Mouse (Mus musculus) hindbrain, embryonic 13.5 days (tissue): Measurements from ENCODE around the gene Luzp1. TPM values are rescaled to one million over a fixed set of nuclear protein-coding genes. Genes with fewer than 3 reads are reported as not detected.

ENCODE experiments used
- ATAC-seq: fragments of 200-750 bp; cut with Nextera tagmentation; 2 replicates; pipeline ENCODE4 v1.8.0; 2017; ENCODE audit warnings: moderate TSS enrichment; ENCODE audit not compliant: low FRiP score
- H3K27ac ChIP-seq: fragments of 300-500 bp; sonication (generic); 2 replicates; pipeline ENCODE4 v1.5.1; 2015; ENCODE audit warnings: inconsistent platforms, mild to moderate bottlenecking, moderate library complexity
- H3K27me3 ChIP-seq: fragments of 300-500 bp; sonication (generic); 2 replicates; pipeline ENCODE4 v1.6.1; 2015; ENCODE audit warnings: mild to moderate bottlenecking, inconsistent platforms
- H3K36me3 ChIP-seq: fragments of 300-500 bp; sonication (generic); 2 replicates; pipeline ENCODE4 v1.6.1; 2015; ENCODE audit warnings: mild to moderate bottlenecking, inconsistent platforms
- H3K4me1 ChIP-seq: fragments of 300-500 bp; sonication (generic); replicated peaks from 2 replicates; pipeline ENCODE4 v1.6.1; 2015; ENCODE audit warnings: inconsistent platforms
- H3K4me2 ChIP-seq: fragments of 300-500 bp; sonication (generic); 2 replicates; pipeline ENCODE4 v1.6.1; 2015; ENCODE audit warnings: inconsistent platforms, mild to moderate bottlenecking, moderate library complexity
- H3K4me3 ChIP-seq: fragments of 300-500 bp; sonication (generic); 2 replicates; pipeline ENCODE4 v1.5.1; 2015; ENCODE audit warnings: mild to moderate bottlenecking, inconsistent platforms
- H3K9ac ChIP-seq: fragments of 300-500 bp; sonication (generic); 2 replicates; pipeline ENCODE4 v1.6.1; 2015; ENCODE audit warnings: mild to moderate bottlenecking, inconsistent platforms
- H3K9me3 ChIP-seq: fragments of 300-500 bp; sonication (generic); 2 replicates; pipeline ENCODE4 v1.6.1; 2016; ENCODE audit warnings: inconsistent platforms
- WGBS: fragments of 180-500 bp; shearing (Covaris S2); methylation state at CpG from one replicate; pipeline ENCODE4 v1.1.7; 2015; 5-methylcytosine and 5-hydroxymethylcytosine counted together
- polyA plus RNA-seq: library from polyadenylated mRNA; unstranded; fragments of >200 nt; fragmentation: Nextera tagmentation; extraction: Ambion mirVana; gene quantifications from 2 replicates; pipeline ENCODE4 v1.2.1, GENCODE M21; 2015

Luzp1 gene
- 67.1 and 76.1 TPM in 2 replicates for polyA plus RNA-seq

DNA sequence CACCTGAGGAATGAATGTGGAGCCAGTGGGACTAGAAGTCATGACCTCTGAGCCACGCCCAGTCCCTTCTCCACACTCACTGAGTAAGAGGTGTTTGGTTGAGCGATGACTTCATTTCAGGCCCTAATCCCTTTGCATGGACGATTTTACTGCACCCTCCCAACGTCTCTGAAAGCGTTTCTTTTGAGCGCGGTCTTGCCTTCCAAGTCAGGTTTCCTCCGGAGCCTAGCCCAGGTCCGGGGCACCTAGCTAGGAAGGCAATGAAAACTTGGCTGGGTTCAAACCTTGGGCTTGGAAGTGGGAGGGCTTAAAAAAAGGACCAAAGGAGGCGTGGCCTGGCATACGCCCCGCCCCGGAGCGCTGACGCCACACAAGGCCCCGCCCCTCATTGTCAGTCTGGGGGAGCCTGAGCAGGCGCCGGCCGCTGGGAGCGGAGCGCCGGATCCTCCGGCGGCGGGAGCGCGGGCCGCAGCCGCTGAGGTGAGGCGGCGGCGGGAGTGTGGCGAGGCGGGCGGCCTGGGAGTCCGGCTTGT, at the start of gene Luzp1:
Luzp1 (plus strand) TSS at position 391 of the 533 bp plus-strand sequence.
- no peaks in the 10 kb centered on the region for H3K36me3 ChIP-seq
- ATAC-seq = peak; percentile 94
- peak within 1 kb of the TSS; percentile 89 for H3K9ac ChIP-seq
- peaks cover 18% of the 10 kb centered on the region for H3K27me3 ChIP-seq
- H3K4me1 ChIP-seq = peaks cover 26% of the 10 kb centered on the region
- H3K4me3 ChIP-seq = peak within 1 kb of the TSS; percentile 90
- WGBS = 1% methylated on average over 36 of the region's 36 CpGs
- H3K27ac ChIP-seq = peak within 1 kb of the TSS; percentile 96
- peak within 1 kb of the TSS; percentile 61 for H3K4me2 ChIP-seq
- H3K9me3 ChIP-seq = no peaks in the 10 kb centered on the region

DNA sequence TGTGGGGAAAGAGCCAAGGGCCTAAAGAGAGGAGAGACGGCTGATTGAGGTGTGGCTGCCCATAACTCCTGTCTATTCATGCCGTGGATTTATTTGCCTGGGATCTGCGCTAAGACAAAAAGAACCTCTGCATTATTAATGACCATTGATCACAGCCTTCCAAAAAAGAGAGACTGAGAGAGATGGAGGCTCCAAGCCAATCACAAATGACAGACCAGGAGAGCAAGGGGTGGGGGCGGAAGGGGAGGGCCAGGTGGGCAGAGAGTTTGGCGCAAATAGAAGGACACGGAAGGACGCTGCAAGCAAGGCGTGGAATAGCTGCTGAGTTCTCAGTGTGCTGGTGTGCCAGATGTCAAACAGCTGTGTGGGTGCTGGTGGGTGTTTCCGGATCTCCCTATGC, 46.3 kb upstream of the Luzp1 start, which contains the start of gene Htr1d:
Htr1d (plus strand) TSS at position 301 of the 400 bp plus-strand sequence.
- Histone ChIP-seq H3K27ac (no peak within 1 kb of the TSS), H3K9ac (peak within 1 kb of the TSS; percentile 67), H3K36me3 (no peaks in the 10 kb centered on the region), H3K27me3 (peaks cover 55% of the 10 kb centered on the region), H3K4me1 (peaks cover 28% of the 10 kb centered on the region), H3K9me3 (no peaks in the 10 kb centered on the region), H3K4me2 (peak within 1 kb of the TSS; percentile 86), H3K4me3 (peak within 1 kb of the TSS; percentile 47)
- WGBS = 74% methylated on average over 9 of the region's 9 CpGs
- ATAC-seq = no peak

GRCm38 (mm10) chr4:136424120-136424999, 45.2 kb upstream of the Luzp1 start:
- Histone ChIP-seq H3K27me3 (peaks cover 61% of the 10 kb centered on the region), H3K4me3 (peak overlapping the region; percentile 47), H3K4me1 (peaks cover 22% of the 10 kb centered on the region), H3K4me2 (peak overlapping the region; percentile 86), H3K9ac (peak overlapping the region; percentile 67), H3K9me3 (no peaks in the 10 kb centered on the region), H3K27ac (no peak overlapping the region), H3K36me3 (no peaks in the 10 kb centered on the region)
- WGBS = 2% methylated on average over 70 of the region's 70 CpGs
- ATAC-seq = 0 out of 2 replicates have a peak, but pooled peaks have one; percentile 39

GRCm38 (mm10) chr4:136425000-136425288, 44.6 kb upstream of the Luzp1 start:
- Histone ChIP-seq H3K27ac (no peak overlapping the region), H3K4me2 (peak overlapping the region; percentile 86), H3K4me3 (peak overlapping the region; percentile 47), H3K4me1 (peaks cover 22% of the 10 kb centered on the region), H3K27me3 (peaks cover 67% of the 10 kb centered on the region), H3K9me3 (no peaks in the 10 kb centered on the region), H3K9ac (peak overlapping the region; percentile 67; the same call in 1 of the 2 replicates), H3K36me3 (no peaks in the 10 kb centered on the region)
- ATAC-seq = no peak
- 3% methylated on average over 15 of the region's 15 CpGs for WGBS

- Histone ChIP-seq H3K36me3 (no peaks in the 10 kb centered on the region), H3K4me1 (peaks cover 13% of the 10 kb centered on the region), H3K27ac (0 out of 2 replicates have a peak overlapping the region, but pooled peaks have one; percentile 12), H3K9ac (no peak overlapping the region), H3K27me3 (peaks cover 26% of the 10 kb centered on the region), H3K4me2 (no peak overlapping the region), H3K4me3 (no peak overlapping the region), H3K9me3 (no peaks in the 10 kb centered on the region)
- WGBS = 25% methylated on average over 10 of the region's 11 CpGs
- ATAC-seq = no peak
Measured at GRCm38 (mm10) chr4:136430609-136431375, 38.8 kb upstream of the Luzp1 start.

GRCm38 (mm10) chr4:136431376-136431693, 38.2 kb upstream of the Luzp1 start:
- peaks cover 20% of the 10 kb centered on the region for H3K27me3 ChIP-seq
- H3K4me1 ChIP-seq = peaks cover 13% of the 10 kb centered on the region
- H3K9me3 ChIP-seq = no peaks in the 10 kb centered on the region
- no peak for ATAC-seq
- 0% methylated on average over 3 of the region's 3 CpGs for WGBS
- H3K36me3 ChIP-seq = no peaks in the 10 kb centered on the region
- no peak overlapping the region for H3K9ac ChIP-seq
- H3K4me2 ChIP-seq = no peak overlapping the region
- 0 out of 2 replicates have a peak overlapping the region, but pooled peaks have one; percentile 12 for H3K27ac ChIP-seq
- H3K4me3 ChIP-seq = no peak overlapping the region

GRCm38 (mm10) chr4:136434029-136434428, 35.5 kb upstream of the Luzp1 start:
- WGBS = 88% methylated on average over 4 of the region's 4 CpGs
- Histone ChIP-seq H3K36me3 (no peaks in the 10 kb centered on the region), H3K9me3 (no peaks in the 10 kb centered on the region), H3K4me1 (peaks cover 13% of the 10 kb centered on the region), H3K9ac (no peak overlapping the region), H3K4me3 (no peak overlapping the region), H3K4me2 (no peak overlapping the region), H3K27me3 (peaks cover 10% of the 10 kb centered on the region; the same call in 1 of the 2 replicates), H3K27ac (no peak overlapping the region)
- no peak for ATAC-seq

- H3K9ac ChIP-seq = no peak overlapping the region
- no peak overlapping the region for H3K4me2 ChIP-seq
- H3K9me3 ChIP-seq = no peaks in the 10 kb centered on the region
- H3K27ac ChIP-seq = no peak overlapping the region
- no peaks in the 10 kb centered on the region for H3K36me3 ChIP-seq
- whole genome bisulfite sequencing = 71% methylated on average over 4 of the region's 4 CpGs
- H3K4me3 ChIP-seq = no peak overlapping the region
- ATAC-seq = no peak
- no peaks in the 10 kb centered on the region for H3K27me3 ChIP-seq
- no peaks in the 10 kb centered on the region for H3K4me1 ChIP-seq
Measured at GRCm38 (mm10) chr4:136439106-136439505, 30.5 kb upstream of the Luzp1 start.

DNA sequence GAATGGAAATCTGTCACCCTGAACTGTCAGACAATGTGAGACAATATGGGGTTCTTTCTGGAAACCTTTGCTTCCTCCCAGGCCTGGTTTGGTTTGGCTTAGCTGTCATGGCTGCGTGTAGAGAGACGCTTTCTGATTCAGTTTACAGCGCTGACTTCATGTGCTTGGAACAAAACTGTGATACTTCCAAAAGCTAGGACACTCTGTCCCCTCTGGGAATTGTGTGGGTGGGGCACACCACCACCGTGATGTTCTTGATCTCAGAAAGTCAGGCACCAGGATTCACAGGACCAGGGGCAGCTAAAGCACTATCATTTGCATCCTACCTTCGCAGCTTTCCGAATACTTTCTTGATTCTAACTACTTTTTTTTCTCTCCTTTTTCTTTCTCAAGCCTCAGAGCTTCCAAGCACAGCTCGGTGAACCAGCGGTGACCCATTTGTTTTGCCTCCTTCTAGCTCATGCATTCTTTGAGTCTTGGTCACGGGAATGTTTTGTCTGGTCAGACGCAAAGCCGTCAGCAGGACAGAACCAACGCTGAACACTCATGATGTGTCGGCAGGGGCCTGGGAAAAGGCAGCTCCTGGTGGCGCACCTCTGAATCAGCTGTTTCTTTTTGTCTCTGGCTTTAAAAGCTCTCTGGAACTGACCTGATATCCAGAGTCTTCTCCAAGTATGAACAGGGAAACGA, 28.1 kb upstream of the Luzp1 start:
- H3K36me3 ChIP-seq = no peaks in the 10 kb centered on the region
- H3K4me3 ChIP-seq = no peak overlapping the region
- no peak overlapping the region for H3K27ac ChIP-seq
- ATAC-seq = no peak
- no peaks in the 10 kb centered on the region for H3K27me3 ChIP-seq
- H3K9me3 ChIP-seq = no peaks in the 10 kb centered on the region
- H3K9ac ChIP-seq = no peak overlapping the region
- H3K4me1 ChIP-seq = no peaks in the 10 kb centered on the region
- 59% methylated on average over 15 of the region's 15 CpGs for WGBS
- H3K4me2 ChIP-seq = no peak overlapping the region

- no peak for ATAC-seq
- WGBS = 70% methylated on average over 4 of the region's 4 CpGs
Measured at GRCm38 (mm10) chr4:136444561-136444960, 25.0 kb upstream of the Luzp1 start.

GRCm38 (mm10) chr4:136449795-136450194, 19.8 kb upstream of the Luzp1 start:
- Histone ChIP-seq H3K27ac (no peak overlapping the region), H3K9me3 (no peaks in the 10 kb centered on the region), H3K4me2 (no peak overlapping the region), H3K9ac (no peak overlapping the region), H3K27me3 (no peaks in the 10 kb centered on the region), H3K4me1 (peaks cover 10% of the 10 kb centered on the region), H3K4me3 (no peak overlapping the region), H3K36me3 (no peaks in the 10 kb centered on the region)
- WGBS = 89% methylated on average over 5 of the region's 5 CpGs
- no peak for ATAC-seq

More at GRCm38 (mm10) chr4:136444561-136444960, 25.0 kb upstream of the Luzp1 start:
- Histone ChIP-seq H3K27ac (no peak overlapping the region), H3K4me1 (no peaks in the 10 kb centered on the region), H3K4me2 (no peak overlapping the region), H3K36me3 (no peaks in the 10 kb centered on the region), H3K9ac (no peak overlapping the region), H3K9me3 (no peaks in the 10 kb centered on the region), H3K4me3 (no peak overlapping the region), H3K27me3 (no peaks in the 10 kb centered on the region)

DNA sequence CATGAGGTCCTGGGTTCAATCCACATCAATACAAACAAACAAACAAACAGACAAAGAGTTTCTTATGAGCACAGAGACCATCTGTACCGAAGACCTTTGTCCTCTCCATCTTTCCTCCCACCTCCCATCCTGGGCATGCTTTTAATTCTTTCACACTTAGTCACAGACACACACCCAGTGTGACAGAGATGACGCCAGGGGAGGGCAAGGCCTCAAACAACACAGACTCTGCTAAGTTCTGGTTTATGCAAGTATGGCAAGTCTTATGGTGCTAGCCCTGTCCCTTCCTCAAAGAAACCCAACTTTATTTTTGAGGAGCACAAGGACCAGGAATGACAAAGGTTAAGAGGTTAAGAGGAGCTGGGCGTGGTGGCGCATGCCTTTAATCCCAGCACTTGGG, 19.3 kb upstream of the Luzp1 start:
- no peak overlapping the region for H3K4me2 ChIP-seq
- H3K9me3 ChIP-seq = no peaks in the 10 kb centered on the region
- H3K27ac ChIP-seq = no peak overlapping the region
- H3K27me3 ChIP-seq = no peaks in the 10 kb centered on the region
- peaks cover 13% of the 10 kb centered on the region for H3K4me1 ChIP-seq
- WGBS = 82% methylated on average over 4 of the region's 4 CpGs
- no peak for ATAC-seq
- H3K36me3 ChIP-seq = no peaks in the 10 kb centered on the region
- no peak overlapping the region for H3K4me3 ChIP-seq
- H3K9ac ChIP-seq = no peak overlapping the region
